Mouse (Mus musculus) embryonic stem cell, embryonic (primary cell): ENCODE results near the gene Gpc1.

Experiments used
- CTCF ChIA-PET, 4 experiments: fragments of 300-600 bp in 2 of 4; fragments of 350-600 bp in 2 of 4; sonication (Branson Sonifier 250); formaldehyde crosslinking; loops; one replicate each; lab custom pipeline; 2022; ENCODE audit warnings: inconsistent platforms in 2 of 4; lab: Charles Lee
- POLR2A ChIA-PET, 4 experiments: fragments of 300-600 bp in 2 of 4; fragments of 350-600 bp in 2 of 4; sonication (Branson Sonifier 250); formaldehyde crosslinking; loops; one replicate each; lab custom pipeline; 2022; ENCODE audit warnings: antibody characterized with exemption in 4 of 4, inconsistent platforms in 1 of 4; lab: Charles Lee

Gene Gpc1

DNA sequence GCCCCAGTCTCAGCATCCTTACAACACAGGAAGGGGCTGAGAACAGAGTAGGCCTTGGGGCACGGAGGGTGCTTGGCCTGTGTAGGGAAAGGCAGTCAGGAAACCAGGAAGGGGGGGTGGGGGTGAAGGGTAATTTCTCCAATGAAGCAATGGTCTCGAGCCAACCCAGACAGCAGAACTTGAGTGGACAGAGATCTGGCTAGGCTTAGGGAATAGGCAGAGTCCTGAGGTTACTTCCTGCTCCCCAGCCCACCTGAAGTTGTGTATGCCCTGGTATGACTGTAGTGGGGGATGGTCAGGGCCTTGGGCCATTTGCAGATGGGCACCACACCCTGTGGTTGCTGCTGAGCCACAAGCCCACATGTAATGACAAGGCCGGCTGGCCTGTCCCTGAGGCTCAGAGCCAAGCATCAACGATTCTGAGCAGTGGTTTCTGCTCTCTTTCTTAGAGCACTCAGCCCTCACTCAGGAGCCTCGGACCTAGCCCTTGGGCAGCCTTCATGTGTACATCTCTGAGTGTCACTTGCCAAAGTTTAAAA lies 15.6 kb upstream of the Gpc1 start:
- POLR2A ChIA-PET: no interaction called here

DNA sequence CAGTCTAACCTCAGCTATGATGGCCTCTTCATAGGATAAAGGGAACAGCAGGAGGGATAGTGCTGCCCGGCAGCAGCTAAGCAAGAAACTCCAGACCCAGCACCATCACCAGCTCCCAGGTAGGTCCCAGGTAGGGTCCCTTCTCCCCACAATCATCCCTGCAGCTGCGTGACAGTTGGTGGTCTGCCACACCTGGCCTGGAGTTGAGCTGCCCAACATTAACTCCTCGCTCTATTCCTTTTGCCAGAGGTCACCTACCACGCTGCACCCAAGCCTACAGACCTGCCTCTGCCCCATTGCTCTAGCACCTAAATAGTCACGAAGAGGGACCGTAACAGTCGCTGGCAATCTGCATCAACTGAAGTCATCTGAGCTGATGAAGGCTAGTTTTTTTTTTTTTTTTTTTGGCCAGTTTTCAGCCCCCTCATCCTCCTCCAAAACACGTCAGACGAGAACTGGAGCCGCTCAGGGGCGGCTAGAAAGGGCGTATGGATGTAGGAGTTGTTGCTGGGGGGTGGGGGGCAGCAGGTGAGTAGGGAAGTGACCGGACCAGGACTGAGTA lies 738 bp upstream of the Gpc1 start:
- CTCF ChIA-PET: interaction anchor here in 3 of 4 experiments (0.6 to 6.8 kb wide), 10 partner anchors 23 to 298 kb away, joined by 3 to 117 read pairs (median 6); partner anchors contain the start of genes Ankmy1 (in 1 of the 3), Dusp28 (in 1 of the 3) and Otos (in 1 of the 3)
- POLR2A ChIA-PET: interaction anchor here (0.6 to 3.0 kb wide), 19 partner anchors 9 to 816 kb away, joined by 3 to 13 read pairs (median 4); partner anchors contain the start of genes Ndufa10 (in 2 of the 4), Dusp28 (in 1 of the 4), Otos (in 1 of the 4) and Sned1 (in 1 of the 4)

More for the DNA sequence above, 15.6 kb upstream of the Gpc1 start:
- CTCF ChIA-PET: no interaction called here

DNA sequence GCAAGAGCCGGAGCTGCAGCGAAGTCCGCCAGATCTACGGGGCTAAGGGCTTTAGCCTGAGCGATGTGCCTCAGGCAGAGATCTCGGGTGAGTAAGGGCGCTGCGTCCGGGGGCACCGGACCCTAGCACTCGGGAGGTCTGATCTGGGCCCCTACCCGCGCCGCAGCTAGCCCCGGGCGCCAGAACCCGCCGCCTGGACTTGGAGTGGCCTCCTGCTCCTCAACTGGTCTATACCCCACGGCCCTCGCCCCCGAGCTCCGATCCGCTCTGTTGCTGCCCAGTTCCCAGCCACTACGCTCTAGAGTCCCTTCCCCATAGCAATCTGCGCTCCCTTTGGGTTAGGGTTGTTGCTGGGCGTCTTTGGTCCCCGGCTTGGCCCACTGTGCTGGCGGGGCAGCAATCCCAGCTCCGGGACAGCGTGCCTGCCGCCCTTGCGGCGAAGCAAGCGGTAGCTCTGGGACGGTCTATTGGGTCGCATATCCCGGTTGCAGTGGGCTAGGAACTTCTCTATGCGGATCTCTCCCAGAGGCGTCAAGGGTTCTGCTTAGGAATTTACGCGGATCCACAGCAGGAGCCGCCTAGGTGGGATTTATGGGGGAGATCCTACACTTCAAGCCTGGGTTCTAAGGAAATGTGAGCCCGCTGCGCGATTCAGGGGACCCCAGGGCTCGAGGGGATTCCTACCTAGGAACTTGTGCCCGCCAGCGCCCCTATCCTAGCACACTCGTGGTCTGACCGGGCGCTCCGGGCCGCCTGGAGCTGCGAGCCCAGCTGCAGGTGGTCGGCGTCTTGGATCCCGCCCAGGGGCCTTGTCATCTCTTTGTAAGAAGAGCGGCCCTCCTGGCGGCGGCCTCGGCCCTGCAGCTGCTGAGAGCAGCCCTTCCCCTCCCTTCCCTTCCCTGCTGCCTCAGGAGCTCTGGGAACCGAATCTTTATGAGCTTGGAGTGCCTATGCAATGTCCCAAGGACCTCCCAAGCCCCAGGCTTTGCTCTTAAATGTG lies 866 bp downstream of the Gpc1 start:
- ChIA-PET CTCF (interaction anchor here (0.6 to 6.8 kb wide), 18 partner anchors 9 to 359 kb away, joined by 3 to 117 read pairs (median 6); partner anchors contain the start of genes Otos (in 3 of the 4), Dusp28 (in 1 of the 4) and Ndufa10 (in 1 of the 4)), POLR2A (interaction anchor here in 3 of 4 experiments (0.5 to 3.0 kb wide), 20 partner anchors 8 to 359 kb away, joined by 3 to 13 read pairs (median 3); partner anchors contain the start of genes Ankmy1 (in 1 of the 3), Dusp28 (in 1 of the 3), Ndufa10 (in 1 of the 3) and Otos (in 1 of the 3))

DNA sequence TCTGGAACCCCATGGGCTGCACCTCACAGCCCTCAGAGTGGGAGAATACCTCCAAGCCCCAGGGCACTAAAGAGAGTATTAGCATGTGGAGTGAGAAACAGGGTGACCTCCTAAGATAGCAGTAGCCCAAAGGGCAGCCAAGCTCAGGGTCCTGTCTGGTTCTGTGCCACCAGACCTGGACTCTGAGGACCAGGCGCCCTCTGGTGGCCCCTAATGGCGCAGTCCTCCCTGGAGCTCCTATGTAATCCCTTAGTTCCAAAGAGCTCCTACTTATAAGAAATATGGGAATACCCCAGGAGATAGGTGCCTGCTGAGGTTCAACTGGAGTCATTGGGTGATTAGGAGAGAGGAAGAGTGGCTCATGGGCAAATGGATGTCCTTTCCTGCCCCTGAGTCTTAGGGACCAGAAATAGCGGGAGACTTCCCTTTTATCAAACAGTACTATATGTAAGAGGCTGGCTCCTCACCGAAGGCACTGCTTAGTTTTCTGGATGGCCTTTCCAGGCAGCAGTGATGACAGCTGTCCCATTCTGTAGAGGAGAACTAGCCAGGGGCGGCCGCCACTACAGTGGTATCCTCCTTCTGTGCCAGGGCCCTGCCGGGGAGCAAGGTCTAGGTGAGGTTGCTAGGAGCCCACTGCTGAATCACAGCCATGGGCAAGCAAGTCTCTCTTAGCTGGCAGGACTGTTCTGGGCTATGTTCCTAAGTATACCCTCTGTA lies 2.7 kb downstream of the Gpc1 start:
- POLR2A ChIA-PET: interaction anchor here (0.5 to 2.1 kb wide), 9 partner anchors 10 to 315 kb away, joined by 3 to 9 read pairs (median 4); partner anchors contain the start of genes Dusp28 (in 1 of the 4), Olfr1414 (in 1 of the 4) and Otos (in 1 of the 4)
- CTCF ChIA-PET: interaction anchor here (0.5 to 6.8 kb wide), 77 partner anchors 8 to 872 kb away, joined by 3 to 117 read pairs (median 4); partner anchors contain the start of genes Otos (in 4 of the 4), Ankmy1 (in 2 of the 4) and Cops9 (in 2 of the 4)

DNA sequence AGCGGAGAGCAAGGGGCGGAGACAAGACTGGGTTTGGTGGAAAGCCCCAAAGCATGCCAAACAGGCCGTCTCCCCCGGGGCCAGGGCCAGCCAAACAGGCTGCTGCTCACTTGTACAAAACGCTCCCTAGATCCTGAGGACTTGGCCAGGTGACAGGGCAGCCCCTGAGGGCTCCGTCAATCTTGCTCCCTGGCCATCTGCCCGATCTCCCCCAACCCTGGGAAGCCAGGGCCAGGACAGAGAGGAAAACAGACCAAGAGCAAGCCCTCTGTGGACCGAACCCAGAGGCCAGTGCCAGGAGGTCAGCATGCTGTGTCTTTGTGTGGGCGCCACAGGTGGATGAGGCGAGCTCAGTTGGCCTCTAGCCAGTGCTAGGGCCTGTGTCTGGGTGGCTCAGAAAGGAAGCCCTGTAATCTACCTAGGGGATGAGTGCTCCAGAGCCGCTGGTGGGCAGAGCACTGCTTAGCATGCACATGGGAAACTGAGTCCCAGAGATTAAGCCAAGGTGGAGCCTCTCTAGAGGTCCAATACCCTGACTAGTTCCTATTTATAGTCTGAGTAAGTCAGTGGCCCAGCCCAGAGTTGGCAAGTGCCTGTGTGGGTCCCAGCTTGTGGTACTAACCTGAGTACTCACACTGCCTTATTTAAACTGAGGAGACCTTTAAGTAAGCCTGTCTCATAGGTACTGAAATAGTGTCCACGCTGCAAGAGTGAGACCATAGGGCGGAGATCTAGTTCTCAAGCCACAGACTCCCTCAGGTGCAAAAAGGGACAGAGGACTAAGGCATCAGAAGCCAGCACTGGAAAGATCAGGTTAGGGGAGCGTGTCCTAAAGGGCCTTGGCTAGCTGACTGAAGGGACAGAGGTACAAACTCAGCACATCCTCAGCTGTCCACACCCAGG lies 6.7 kb downstream of the Gpc1 start:
- CTCF ChIA-PET: no interaction called here
- POLR2A ChIA-PET: no interaction called here

DNA sequence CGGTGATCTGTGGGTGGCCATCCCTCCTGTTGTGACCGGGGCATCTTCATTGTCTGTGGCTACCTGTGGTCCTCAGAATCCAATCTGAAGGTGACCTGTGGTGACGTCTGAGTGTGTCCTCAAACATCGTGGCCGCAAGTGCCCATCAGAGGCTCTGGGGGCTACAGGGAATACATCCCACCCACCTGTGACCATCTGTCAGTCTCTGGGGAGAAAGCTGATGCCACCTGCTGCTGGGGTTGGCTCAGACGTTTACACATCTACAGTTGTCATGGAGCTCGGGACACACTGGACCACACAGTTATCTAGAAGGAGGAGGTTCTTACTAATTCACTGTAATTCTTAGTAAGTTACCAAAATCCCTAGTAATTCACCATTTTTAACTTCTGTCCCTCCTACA lies 7.8 kb downstream of the Gpc1 start:
- CTCF ChIA-PET: interaction anchor here in 1 of 4 experiments (0.9 to 1.9 kb wide), 3 partner anchors 16 to 672 kb away, joined by 3 to 8 read pairs (median 3); partner anchors contain the start of genes Farp2 and Otos
- POLR2A ChIA-PET: no interaction called here

DNA sequence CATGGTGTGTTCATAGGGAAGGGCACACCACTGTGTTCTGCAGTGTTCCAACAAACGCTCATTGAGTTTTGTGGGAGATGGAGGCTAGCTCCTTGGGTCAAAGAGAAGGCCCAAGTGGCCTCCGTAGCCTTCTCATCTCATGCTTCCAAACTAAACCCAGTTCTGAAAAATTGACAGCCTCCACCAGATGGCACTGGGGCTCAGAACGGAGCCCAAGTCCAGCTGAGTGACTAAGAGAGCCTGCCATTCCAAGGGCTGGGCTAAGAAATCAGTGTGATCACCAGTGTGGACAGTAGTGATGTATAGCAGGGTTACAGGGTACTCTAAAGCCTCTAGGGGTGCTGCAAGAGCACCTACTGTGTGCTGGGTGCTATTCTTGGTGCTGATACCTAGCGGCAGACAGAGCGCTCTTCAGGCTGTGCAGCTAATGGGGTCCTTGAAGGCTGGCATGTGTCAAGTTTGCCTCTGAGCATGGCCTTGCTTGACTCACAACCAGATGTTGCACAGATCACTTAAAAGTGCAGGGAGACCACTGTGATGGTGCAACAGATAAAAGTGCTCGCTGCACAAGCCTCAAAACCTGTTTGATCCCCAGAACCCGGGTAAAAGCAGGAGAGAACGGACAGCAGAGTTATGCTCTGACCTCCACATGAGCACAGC lies 8.9 kb downstream of the Gpc1 start:
- CTCF ChIA-PET: interaction anchor here in 3 of 4 experiments (0.6 to 1.9 kb wide), 12 partner anchors 10 to 671 kb away, joined by 3 to 9 read pairs (median 4); partner anchors contain the start of genes Farp2 (in 1 of the 3) and Otos (in 1 of the 3)

DNA sequence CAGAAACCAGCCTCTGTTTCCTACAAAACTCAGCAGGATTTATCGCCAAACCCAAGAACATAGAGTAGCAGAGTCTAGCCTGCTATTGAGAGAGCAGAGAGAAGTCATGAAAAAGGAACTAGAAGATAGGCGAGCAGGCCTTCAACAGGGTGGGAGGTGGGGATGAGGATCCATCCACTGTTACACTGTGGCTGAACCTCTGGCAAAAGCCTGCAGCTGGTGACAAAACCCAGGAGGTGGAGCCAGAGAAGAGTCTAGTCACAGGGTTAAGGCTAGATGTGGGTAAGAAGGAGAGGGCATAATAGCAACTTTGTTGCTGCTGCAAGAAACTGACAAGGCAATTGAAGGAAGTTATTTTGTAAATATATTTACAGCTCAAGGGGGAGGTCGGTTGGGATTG lies 10.0 kb downstream of the Gpc1 start:
- ChIA-PET CTCF (interaction anchor here in 2 of 4 experiments (0.8 to 1.8 kb wide), 7 partner anchors 8 to 145 kb away, joined by 3 to 9 read pairs (median 4); partner anchors contain the start of gene Gpc1 (in 1 of the 2)), POLR2A (interaction anchor here in 1 of 4 experiments (1.5 kb wide), 1 partner anchor 10 kb away, joined by 5 read pairs; the partner anchor contains the start of gene Gpc1)

More for the DNA sequence above, 8.9 kb downstream of the Gpc1 start:
- POLR2A ChIA-PET: interaction anchor here in 2 of 4 experiments (1.0 to 1.2 kb wide), 2 partner anchors 9 kb away, joined by 3 read pairs; partner anchors contain the start of gene Gpc1 (in 2 of the 2)

DNA sequence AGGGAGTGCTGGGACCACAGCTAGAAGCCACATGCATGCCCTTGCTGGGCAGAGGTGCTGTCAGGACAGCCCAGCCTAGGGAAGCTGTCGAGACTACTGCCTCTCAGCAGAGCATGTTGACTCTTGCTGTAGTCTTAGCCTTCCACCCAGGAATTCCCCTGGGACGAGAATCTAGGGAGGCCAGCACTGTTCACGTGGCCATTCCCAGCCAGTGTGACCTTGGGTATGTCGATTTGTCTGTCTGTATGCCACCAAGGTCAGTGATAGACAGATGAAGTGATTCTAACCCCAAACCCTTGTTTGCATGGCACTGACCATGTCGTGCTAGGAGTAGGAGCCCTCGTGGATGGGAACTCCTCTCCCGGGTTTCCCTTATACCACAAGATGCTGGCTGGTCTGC lies 14.4 kb downstream of the Gpc1 start:
- ChIA-PET POLR2A (interaction anchor here in 1 of 4 experiments (1.4 kb wide), 1 partner anchor 14 kb away, joined by 3 read pairs; the partner anchor contains the start of gene Gpc1), CTCF (no interaction called here)

DNA sequence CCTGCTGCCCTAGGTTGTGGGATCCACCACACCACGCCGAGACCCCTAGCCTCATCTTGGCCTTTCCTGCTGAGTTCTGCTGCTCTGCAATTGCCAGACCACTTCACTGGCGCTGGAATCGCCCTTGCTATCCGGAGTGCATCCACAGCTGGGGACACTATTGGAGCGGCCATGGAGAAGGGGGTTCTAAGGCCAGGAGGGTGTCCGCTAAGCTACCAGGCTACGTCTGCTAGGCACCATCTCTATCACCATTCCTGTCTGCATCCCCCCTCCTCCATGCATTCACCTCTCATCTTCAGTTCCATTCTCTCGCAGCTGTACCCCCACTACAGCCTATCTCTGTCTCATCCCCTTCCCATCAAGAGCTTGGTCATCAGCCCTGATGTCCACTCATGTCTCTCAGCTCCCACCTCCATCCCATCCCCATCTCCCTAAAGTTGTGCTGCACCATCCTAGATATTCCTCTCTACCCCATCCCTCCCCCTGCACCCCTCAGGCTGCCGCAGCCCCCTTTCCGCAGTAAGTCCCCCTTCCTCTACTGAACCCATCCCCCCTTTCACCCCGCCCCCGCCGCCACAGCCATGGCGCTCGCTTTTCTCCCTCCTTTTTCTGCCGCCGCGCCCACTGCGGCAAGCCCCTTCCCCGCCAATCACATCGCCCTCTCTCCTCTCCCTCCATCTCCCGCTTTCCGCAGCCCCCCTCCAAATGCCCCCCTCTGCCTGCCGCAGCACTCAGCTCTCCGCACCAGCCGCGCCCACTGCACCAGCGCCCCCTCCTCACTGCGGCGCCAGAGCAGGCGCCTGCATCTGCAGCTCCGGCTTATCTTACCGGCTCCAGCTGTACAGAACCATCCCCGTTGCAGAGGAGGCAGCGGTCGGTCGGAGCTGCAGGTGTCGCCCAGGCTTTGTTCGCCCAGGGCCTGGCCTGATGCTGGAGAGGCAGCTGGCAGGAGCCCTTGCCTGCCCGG lies 16.7 kb downstream of the Gpc1 start:
- CTCF ChIA-PET: interaction anchor here (0.6 to 2.9 kb wide), 11 partner anchors 14 to 794 kb away, joined by 3 to 16 read pairs (median 5); partner anchors contain the start of gene Otos (in 2 of the 4)
- POLR2A ChIA-PET: interaction anchor here in 3 of 4 experiments (0.5 to 1.6 kb wide), 7 partner anchors 14 to 325 kb away, joined by 3 to 4 read pairs (median 3); partner anchors contain the start of gene Gpc1 (in 1 of the 3)

DNA sequence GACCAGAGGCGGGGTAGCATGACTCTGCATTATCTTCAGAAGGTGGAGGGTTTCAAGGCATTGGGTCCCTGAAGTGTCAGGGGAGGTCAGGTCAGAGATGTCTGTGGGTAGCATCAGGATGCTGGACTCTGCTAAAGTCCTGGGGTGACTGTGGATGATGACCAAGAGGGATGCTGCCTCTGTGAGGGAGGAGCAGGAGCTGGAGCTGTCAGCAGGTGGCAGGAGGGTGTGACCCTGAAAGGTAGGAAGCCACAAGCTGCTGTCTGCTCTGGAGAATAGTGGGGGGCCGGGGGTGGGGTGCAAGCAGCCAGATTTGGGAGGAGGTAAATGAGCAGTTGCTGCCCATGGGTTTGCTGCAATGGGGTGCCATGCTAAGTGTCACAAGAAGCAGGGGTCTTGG lies 18.0 kb downstream of the Gpc1 start:
- POLR2A ChIA-PET: interaction anchor here in 2 of 4 experiments (0.6 to 1.6 kb wide), 6 partner anchors 12 to 289 kb away, joined by 3 to 5 read pairs (median 4); partner anchors contain the start of gene Gpc1 (in 2 of the 2)
- CTCF ChIA-PET: interaction anchor here (0.5 to 2.9 kb wide), 30 partner anchors 9 to 640 kb away, joined by 3 to 16 read pairs (median 4); partner anchors contain the start of genes Otos (in 3 of the 4), Dusp28 (in 2 of the 4) and Capn10 (in 1 of the 4)

DNA sequence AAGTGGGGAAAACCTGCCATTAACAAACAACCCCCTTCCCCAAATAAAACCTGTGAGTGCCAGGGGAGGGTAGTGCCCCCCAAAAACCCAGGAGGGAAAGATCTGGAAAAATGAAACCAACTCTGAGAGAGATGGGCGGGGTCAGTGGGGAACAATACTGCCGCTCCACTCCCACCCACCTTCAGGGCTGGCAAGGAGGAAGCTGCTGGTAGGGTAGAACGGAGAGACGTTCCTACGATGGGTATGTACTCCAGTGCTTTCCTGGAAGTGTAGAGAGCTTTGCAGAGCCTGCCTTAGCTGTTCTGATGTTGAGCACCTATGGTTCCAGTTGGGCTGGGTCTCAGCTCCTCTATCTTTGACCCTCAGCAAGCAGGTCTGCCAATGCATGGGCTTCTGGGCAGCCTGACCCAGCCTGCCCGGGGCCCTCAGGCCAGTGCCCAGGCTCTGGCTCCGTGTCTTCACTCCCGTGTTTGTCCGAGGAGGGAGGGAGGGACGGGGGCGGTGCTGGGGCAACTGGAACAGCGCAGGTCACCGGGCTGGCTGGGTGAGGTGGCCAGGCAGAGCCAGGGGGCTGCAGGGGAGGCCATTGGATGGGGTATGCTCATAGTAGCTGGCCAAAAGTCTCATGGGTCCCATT lies 18.6 kb downstream of the Gpc1 start:
- POLR2A ChIA-PET: interaction anchor here in 3 of 4 experiments (0.5 to 1.5 kb wide), 4 partner anchors 13 to 57 kb away, joined by 4 to 7 read pairs (median 5); partner anchors contain the start of gene Gpc1 (in 2 of the 3)

DNA sequence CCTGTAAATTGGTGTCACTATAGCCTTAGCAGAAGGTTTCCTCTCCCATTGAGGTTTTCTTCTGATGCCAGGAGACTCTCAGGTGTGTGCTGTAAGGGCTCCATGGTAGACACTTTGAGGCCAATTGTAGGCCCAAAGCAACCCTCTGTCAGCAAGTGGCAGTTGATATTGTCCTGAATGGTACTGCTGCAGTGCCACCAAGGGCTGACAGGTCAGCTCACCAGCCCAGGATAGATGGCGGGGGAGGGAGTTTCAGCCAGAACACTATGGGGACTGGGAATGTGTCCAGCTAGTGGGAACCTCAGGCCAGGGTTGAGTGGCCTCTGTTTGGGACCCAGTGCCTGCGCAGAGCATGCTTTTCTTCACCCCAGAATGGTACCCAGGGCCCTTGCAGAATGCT lies 21.0 kb downstream of the Gpc1 start:
- CTCF ChIA-PET: interaction anchor here in 2 of 4 experiments (0.6 to 1.2 kb wide), 2 partner anchors 18 to 81 kb away, joined by 3 to 4 read pairs; no protein-coding TSS in a partner anchor
- POLR2A ChIA-PET: no interaction called here

More for the DNA sequence above, 18.6 kb downstream of the Gpc1 start:
- CTCF ChIA-PET: interaction anchor here (0.6 to 2.9 kb wide), 23 partner anchors 9 to 278 kb away, joined by 3 to 16 read pairs (median 5); partner anchors contain the start of genes Otos (in 3 of the 4), Dusp28 (in 2 of the 4) and Capn10 (in 1 of the 4)
